Comparison of ENCODE assay signal across 7 mouse cellular contexts in genomic region chr11:98393317-98393716, GRCm38 (mm10). TPM values are rescaled to one million over a fixed set of nuclear protein-coding genes. Genes with fewer than 3 reads are reported as not detected.
DNase-seq lines count a peak whose midpoint lies in the region; ATAC-seq lines count a peak whose summit lies in the region.

No protein-coding gene starts in this region.

- H3K4me2 ChIP-seq in limb, embryonic 11.5 days (ENCODE audit: low read depth, severe bottlenecking), result no peak overlapping the region

- peak overlapping the region; percentile 17; the same call in 1 of the 2 replicates for H3K9ac ChIP-seq in limb, embryonic 11.5 days (ENCODE audit: low read length)

- H3K36me3 ChIP-seq in limb, embryonic 11.5 days (ENCODE audit: control insufficient read depth, insufficient read depth, low read length), result no peaks in the 10 kb centered on the region
- H3K36me3 ChIP-seq in limb, embryonic 10.5 days, result no peaks in the 10 kb centered on the region; the same call in 1 of the 2 replicates

- no peaks in the 10 kb centered on the region for H3K9me3 ChIP-seq in limb, embryonic 11.5 days (ENCODE audit: control insufficient read depth, low read length)
- no peaks in the 10 kb centered on the region for H3K9me3 ChIP-seq in limb, embryonic 10.5 days (replicated peaks)

- peaks cover 12% of the 10 kb centered on the region for H3K27me3 ChIP-seq in limb, embryonic 11.5 days (ENCODE audit: control insufficient read depth, insufficient read depth, low read length)
- H3K27me3 ChIP-seq in limb, embryonic 10.5 days (ENCODE audit: low read depth, poor library complexity, severe bottlenecking), result peaks cover 63% of the 10 kb centered on the region

- no peak overlapping the region for H3K4me3 ChIP-seq in limb, embryonic 11.5 days (ENCODE audit: low read depth, low read length)
- no peak overlapping the region for H3K4me3 ChIP-seq in limb, embryonic 10.5 days

- no peaks in the 10 kb centered on the region for H3K4me1 ChIP-seq in limb, embryonic 11.5 days (ENCODE audit: control insufficient read depth, insufficient read depth, low read length)
- H3K4me1 ChIP-seq in limb, embryonic 10.5 days, result peaks cover 22% of the 10 kb centered on the region

- no peak for ATAC-seq in limb, embryonic 11.5 days (ENCODE audit: insufficient number of reproducible peaks, low FRiP score, low TSS enrichment, low read depth)
- peak; percentile 68 for ATAC-seq in erythroblast, adult 5-6 weeks (replicated peaks; ENCODE audit: low FRiP score, poor library complexity, severe bottlenecking)

- intact Hi-C loops in left cerebral cortex, postnatal 36 days (cut with DNase I), result no loop called here

- H3K27ac ChIP-seq in limb, embryonic 11.5 days (replicated peaks; ENCODE audit: low read depth, low read length), result no peak overlapping the region
- H3K27ac ChIP-seq in limb, embryonic 10.5 days, result no peak overlapping the region

- WGBS in limb, embryonic 11.5 days, result 68% methylated on average over 6 of the region's 6 CpGs
- 73% methylated on average over 6 of the region's 6 CpGs for WGBS in limb, embryonic 10.5 days

- no peak for DNase-seq in limb, embryonic 11.5 days (ENCODE audit: low spot score)
- no peak for DNase-seq in limb, embryonic 10.5 days (ENCODE audit: low spot score)
- peak; percentile 47 to 58 for DNase-seq in kidney, postnatal 25 days
- peak; percentile 63 to 73 for DNase-seq in natural killer cell, adult 2 months (ENCODE audit: low spot score in 2 of 2)
- no peak for DNase-seq in embryo, embryonic 11 days
- no peak for DNase-seq in left cerebral cortex, postnatal 36 days (ENCODE audit: low spot score in 2 of 2)

RNA-seq across cellular contexts. Expression of gene Pgap3, which starts 7.0 kb away (rescaled TPM):
- 6.3 and 9.5 TPM in 2 replicates for polyA plus RNA-seq in limb, embryonic 11.5 days (2014; fragmentation: Nextera tagmentation; extraction: Ambion mirVana)
- polyA plus RNA-seq in limb, embryonic 10.5 days (2016; fragmentation: Nextera tagmentation; extraction: Ambion mirVana), result 9.7 and 10.5 TPM in 2 replicates
- total RNA-seq in erythroblast, adult 5-6 weeks (2015; ENCODE audit: low replicate concordance), result not detected in 2 replicates
- 0.56 TPM in 1 of 2 replicates, not detected in the other for total RNA-seq in erythroblast, adult 5-6 weeks (2017; ENCODE audit: low replicate concordance)
- 10 to 100 TPM in 1 of 2 experiments, 1 to 10 TPM in 1; 9.9 to 10.9 TPM for total RNA-seq in left cerebral cortex, postnatal 36 days (2021)

RNA-seq across cellular contexts. Expression of gene Pnmt, which starts 7.1 kb away (rescaled TPM):
- polyA plus RNA-seq in limb, embryonic 11.5 days (2014; fragmentation: Nextera tagmentation; extraction: Ambion mirVana), result 0.13 and 0.17 TPM in 2 replicates
- 0.61 TPM in 1 of 2 replicates, not detected in the other for polyA plus RNA-seq in limb, embryonic 10.5 days (2016; fragmentation: Nextera tagmentation; extraction: Ambion mirVana)
- total RNA-seq in erythroblast, adult 5-6 weeks (2015; ENCODE audit: low replicate concordance), result not detected in 2 replicates
- not detected in 2 replicates for total RNA-seq in erythroblast, adult 5-6 weeks (2017; ENCODE audit: low replicate concordance)
- under 1 TPM; 0.34 to 0.47 TPM for total RNA-seq in left cerebral cortex, postnatal 36 days (2021)

RNA-seq across cellular contexts. Expression of gene Tcap, which starts 9.7 kb away (rescaled TPM):
- polyA plus RNA-seq in limb, embryonic 11.5 days (2014; fragmentation: Nextera tagmentation; extraction: Ambion mirVana), result 0.41 and 0.53 TPM in 2 replicates
- 0.16 and 0.40 TPM in 2 replicates for polyA plus RNA-seq in limb, embryonic 10.5 days (2016; fragmentation: Nextera tagmentation; extraction: Ambion mirVana)
- not detected in 2 replicates for total RNA-seq in erythroblast, adult 5-6 weeks (2015; ENCODE audit: low replicate concordance)
- not detected in 2 replicates for total RNA-seq in erythroblast, adult 5-6 weeks (2017; ENCODE audit: low replicate concordance)
- total RNA-seq in left cerebral cortex, postnatal 36 days (2021), result 10 to 100 TPM; 11.8 to 14.4 TPM

RNA-seq across cellular contexts. Expression of gene Erbb2, which starts 19.0 kb away (rescaled TPM):
- 29.6 and 30.5 TPM in 2 replicates for polyA plus RNA-seq in limb, embryonic 11.5 days (2014; fragmentation: Nextera tagmentation; extraction: Ambion mirVana)
- 24.5 and 30.9 TPM in 2 replicates for polyA plus RNA-seq in limb, embryonic 10.5 days (2016; fragmentation: Nextera tagmentation; extraction: Ambion mirVana)
- 0.21 TPM in 1 of 2 replicates, not detected in the other for total RNA-seq in erythroblast, adult 5-6 weeks (2015; ENCODE audit: low replicate concordance)
- 0.28 TPM in 1 of 2 replicates, not detected in the other for total RNA-seq in erythroblast, adult 5-6 weeks (2017; ENCODE audit: low replicate concordance)
- total RNA-seq in left cerebral cortex, postnatal 36 days (2021), result 1 to 10 TPM; 1.7 to 2.4 TPM

RNA-seq across cellular contexts. Expression of gene Stard3, which starts 35.1 kb away (rescaled TPM):
- polyA plus RNA-seq in limb, embryonic 11.5 days (2014; fragmentation: Nextera tagmentation; extraction: Ambion mirVana), result 37.7 and 38.3 TPM in 2 replicates
- 37.8 and 41.3 TPM in 2 replicates for polyA plus RNA-seq in limb, embryonic 10.5 days (2016; fragmentation: Nextera tagmentation; extraction: Ambion mirVana)
- total RNA-seq in erythroblast, adult 5-6 weeks (2015; ENCODE audit: low replicate concordance), result 8.5 and 9.2 TPM in 2 replicates
- total RNA-seq in erythroblast, adult 5-6 weeks (2017; ENCODE audit: low replicate concordance), result 2.8 and 6.0 TPM in 2 replicates
- total RNA-seq in left cerebral cortex, postnatal 36 days (2021), result 10 to 100 TPM; 35.9 to 39.3 TPM

Comparison
In these comparisons a context has a peak if more than half of its experiments do, and no peak if none do; other contexts are left out.
1. DNase-seq: peak in kidney, postnatal 25 days (2 of 2) and natural killer cell, adult 2 months (2 of 2); none in limb, embryonic 11.5 days (single experiment), limb, embryonic 10.5 days (single experiment), embryo, embryonic 11 days (single experiment) and left cerebral cortex, postnatal 36 days (0 of 2).
2. RNA of gene Pgap3, which starts 7.0 kb away (total RNA-seq): 9.9 to 10.9 TPM in left cerebral cortex, postnatal 36 days; 0.56 TPM in erythroblast, adult 5-6 weeks; every median in the first group is over 4 times any median in the second.
3. RNA of gene Tcap, which starts 9.7 kb away (total RNA-seq): 11.8 to 14.4 TPM in left cerebral cortex, postnatal 36 days; not detected in erythroblast, adult 5-6 weeks; every median in the first group is over 10 times any median in the second.